Mouse (Mus musculus): ENCODE measurements at regions not wholly inside any gene's neighbourhood (a gene's known extent, or its start where the extent isn't known, plus 50 kb on each side); places are given as distances from the start of the nearest gene placed in this dataset.
"Not testable (repeated sequence)": the region's sequence is repeated elsewhere in the genome, so short reads cannot be mapped to it uniquely, and the experiment has no call there.

DNA sequence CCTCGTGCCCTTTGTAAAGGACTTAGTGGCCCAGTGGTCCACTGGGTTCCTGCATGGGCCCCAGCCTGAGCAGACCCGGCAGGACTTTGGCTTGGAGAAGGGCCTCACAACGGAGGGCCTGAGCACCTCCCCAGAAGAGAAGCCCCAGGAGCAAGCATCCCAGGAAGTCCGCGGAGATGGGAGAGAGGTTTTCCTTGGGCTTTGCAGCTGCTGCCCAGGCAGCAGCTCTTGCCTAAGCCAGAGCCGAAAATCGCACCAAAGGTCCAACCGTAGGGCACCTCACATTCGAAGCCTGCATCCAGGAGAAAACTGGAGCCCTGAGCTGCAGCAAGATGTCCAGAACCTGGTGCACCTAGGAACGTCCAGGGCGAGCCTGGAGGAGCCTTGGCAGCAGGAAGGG is 405.2 kb downstream of the Gpm6a start:
- TF ChIP-seq CTCF (IDR thresholded peaks at IDR 0.05; ENCODE audit: extremely low read depth, insufficient read depth, insufficient read length, insufficient replicate concordance); POLR2A (IDR thresholded peaks at IDR 0.05; ENCODE audit: low read depth, low read length): not testable (repeated sequence)

All from spleen, adult 2 months (tissue).